Mouse (Mus musculus): ENCODE measurements around the gene Mbtd1.

GRCm38 (mm10) chr11:93968005-93968847 is 82.6 kb downstream of the Mbtd1 start, which contains the start of the genes Gm20390 and Nme1:
- TF ChIP-seq POLR2A (IDR thresholded peaks at IDR 0.05; ENCODE audit: borderline replicate concordance, extremely low read depth, low read depth, low read length) (0 out of 2 replicates have a peak, but pooled peaks have one; percentile 8), CTCF (IDR thresholded peaks at IDR 0.05; ENCODE audit: insufficient read depth, low read length) (peak; percentile 78)

Data from lung, adult 2 months (tissue).